Mouse (Mus musculus) C2C12 (cell line): ENCODE measurements around the gene Hba-a2. TPM values are rescaled to one million over a fixed set of nuclear protein-coding genes. Genes with fewer than 3 reads are reported as not detected.

Source experiments
- H3K27me3 ChIP-seq: one replicate; pipeline ENCODE4 v1.6.1; 2011; ENCODE audit not compliant: control insufficient read depth, insufficient read depth, insufficient read length
- H3K36me3 ChIP-seq: one replicate; pipeline ENCODE4 v1.6.1; 2011; ENCODE audit not compliant: control insufficient read depth, insufficient read depth
- H3K4me3 ChIP-seq: one replicate; pipeline ENCODE4 v1.5.1; 2011; ENCODE audit warnings: mild to moderate bottlenecking, control low read depth; ENCODE audit not compliant: poor library complexity, insufficient read depth, severe bottlenecking
- H3K79me2 ChIP-seq: one replicate; pipeline ENCODE4 v1.6.1; 2011; ENCODE audit not compliant: control insufficient read depth, insufficient read depth
- H3K79me3 ChIP-seq: one replicate; pipeline ENCODE4 v1.6.1; 2011; ENCODE audit warnings: low read depth, control low read depth
- H3ac ChIP-seq: one replicate; pipeline ENCODE3; 2011; ENCODE audit warnings: low read depth; ENCODE audit not compliant: control insufficient read depth, insufficient read length
- CEBPB ChIP-seq: IDR thresholded peaks from one replicate; pipeline ENCODE4 v1.6.1; 2011; ENCODE audit warnings: low read depth, mild to moderate bottlenecking, control low read depth, moderate library complexity
- CTCF ChIP-seq: IDR thresholded peaks from one replicate; pipeline ENCODE4 v1.5.1; 2011; ENCODE audit not compliant: control insufficient read depth, insufficient read depth, insufficient read length
- FOSL1 ChIP-seq: IDR thresholded peaks from one replicate; pipeline ENCODE4 v1.8.0; 2011; ENCODE audit warnings: mild to moderate bottlenecking, low read length; ENCODE audit not compliant: poor library complexity, insufficient read depth, severe bottlenecking
- MAX ChIP-seq: IDR thresholded peaks from one replicate; pipeline ENCODE4 v1.6.1; 2011; ENCODE audit warnings: mild to moderate bottlenecking, control low read depth
- MYOD1 ChIP-seq: IDR thresholded peaks from one replicate; pipeline ENCODE4 v1.6.1; 2011; ENCODE audit warnings: low read depth; ENCODE audit not compliant: control insufficient read depth, insufficient read length
- MYOG ChIP-seq: IDR thresholded peaks from one replicate; pipeline ENCODE4 v1.6.1; 2011; ENCODE audit not compliant: control insufficient read depth, insufficient read length; ENCODE audit errors: extremely low read depth
- USF1 ChIP-seq: IDR thresholded peaks from one replicate; pipeline ENCODE4 v1.6.1; 2011; ENCODE audit warnings: low read depth, mild to moderate bottlenecking, control low read depth, moderate library complexity
- polyA plus RNA-seq: library from polyadenylated mRNA; unstranded; fragments of >200 nt; fragmentation: generic; extraction: Trizol; gene quantifications from one replicate; pipeline ENCODE4 v1.2.1, GENCODE M21; 2012; ENCODE audit warnings: missing spikeins

Gene Hba-a2
- polyA plus RNA-seq, 1 experiment, result not detected

- peaks cover 49% of the 10 kb centered on the region for H3K36me3 ChIP-seq
- no peak for TF ChIP-seq MYOG
- no peak for TF ChIP-seq CTCF
- TF ChIP-seq FOSL1, result no peak
- TF ChIP-seq MYOD1, result no peak
- TF ChIP-seq USF1, result no peak
- no peak for TF ChIP-seq CEBPB
- H3K79me2 ChIP-seq, result peaks cover 31% of the 10 kb centered on the region
- H3ac ChIP-seq, result no peak overlapping the region
- peaks cover 1% of the 10 kb centered on the region for H3K79me3 ChIP-seq
- H3K4me3 ChIP-seq, result no peak overlapping the region
- H3K27me3 ChIP-seq, result no peaks in the 10 kb centered on the region
These were observed 39.7 kb upstream of the Hba-a2 start for GRCm38 (mm10) chr11:32256566-32256965.

GRCm38 (mm10) chr11:32262674-32263415 lies 33.4 kb upstream of the Hba-a2 start:
- Histone ChIP-seq H3K27me3 (no peaks in the 10 kb centered on the region), H3K79me3 (peaks cover 19% of the 10 kb centered on the region), H3K4me3 (no peak overlapping the region), H3ac (no peak overlapping the region), H3K79me2 (peaks cover 63% of the 10 kb centered on the region), H3K36me3 (peaks cover 23% of the 10 kb centered on the region)
- TF ChIP-seq MYOG (no peak), FOSL1 (peak; percentile 22)

DNA sequence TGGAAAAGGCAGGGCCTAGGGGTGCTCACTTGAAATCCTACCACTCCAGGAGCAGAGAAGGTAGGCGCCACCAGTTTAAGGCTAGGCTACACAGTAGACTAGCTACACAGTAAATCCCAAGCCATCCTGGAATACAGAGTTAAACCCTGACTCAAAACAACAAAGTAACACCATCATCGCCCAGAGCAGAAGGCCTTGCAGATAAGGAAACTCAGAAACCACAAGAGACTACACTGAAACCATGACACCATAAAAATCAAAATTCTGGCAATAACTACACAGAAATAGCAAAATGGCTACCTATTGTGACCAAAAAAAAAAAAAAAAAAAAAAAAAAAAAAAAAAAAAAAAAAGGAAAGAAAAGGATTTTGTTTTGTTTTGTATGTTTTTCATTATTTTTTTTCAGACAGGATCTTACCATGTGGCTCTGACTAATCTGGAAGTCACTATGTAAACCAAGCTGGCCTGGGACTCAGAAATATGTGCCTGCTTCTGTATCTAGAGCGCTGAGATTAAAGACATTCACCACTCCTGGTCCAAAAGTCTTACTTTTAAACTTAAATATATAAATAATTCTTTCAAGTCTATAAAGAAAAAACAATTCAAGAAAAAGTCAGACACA lies 31.1 kb upstream of the Hba-a2 start:
- peaks cover 52% of the 10 kb centered on the region for H3K79me2 ChIP-seq
- H3K27me3 ChIP-seq, result no peaks in the 10 kb centered on the region
- H3K79me3 ChIP-seq, result peaks cover 19% of the 10 kb centered on the region
- H3K36me3 ChIP-seq, result peaks cover 16% of the 10 kb centered on the region
- H3ac ChIP-seq, result no peak overlapping the region
- no peak overlapping the region for H3K4me3 ChIP-seq
- TF ChIP-seq CTCF (no peak), USF1 (peak; percentile 14), MYOD1 (no peak), CEBPB (no peak), FOSL1 (peak; percentile 38)

DNA sequence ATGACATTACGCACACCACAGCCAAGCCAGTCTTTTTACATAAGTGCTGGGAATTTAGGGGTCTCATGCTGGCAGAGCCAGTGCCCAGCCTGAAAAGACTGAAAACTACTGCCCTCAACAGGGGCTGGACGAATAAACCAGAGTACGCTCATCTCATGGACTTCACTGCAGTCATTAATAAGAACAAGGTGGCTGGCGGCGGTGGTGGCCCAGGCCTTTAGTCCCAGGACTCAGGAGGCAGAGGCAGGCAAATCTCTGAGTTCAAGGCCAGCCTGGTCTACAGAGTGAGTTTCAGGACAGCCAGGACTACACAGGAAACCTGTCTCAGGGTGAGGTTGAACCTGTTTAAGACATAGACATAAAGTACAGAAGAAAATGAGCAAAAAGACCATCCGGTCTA lies 30.1 kb upstream of the Hba-a2 start:
- H3K79me3 ChIP-seq, result peaks cover 17% of the 10 kb centered on the region
- H3K27me3 ChIP-seq, result no peaks in the 10 kb centered on the region
- peak overlapping the region; percentile 4 for H3ac ChIP-seq
- H3K79me2 ChIP-seq, result peaks cover 43% of the 10 kb centered on the region
- no peak for TF ChIP-seq USF1
- TF ChIP-seq CEBPB, result no peak
- no peak for TF ChIP-seq MYOG
- no peak for TF ChIP-seq MYOD1
- no peak for TF ChIP-seq FOSL1
- no peak for TF ChIP-seq MAX
- no peak for TF ChIP-seq CTCF
- peaks cover 6% of the 10 kb centered on the region for H3K36me3 ChIP-seq
- no peak overlapping the region for H3K4me3 ChIP-seq

- peaks cover 38% of the 10 kb centered on the region for H3K79me2 ChIP-seq
- H3K4me3 ChIP-seq, result peak overlapping the region; percentile 78
- no peak for TF ChIP-seq CTCF
- no peak for TF ChIP-seq FOSL1
- no peak for TF ChIP-seq MYOG
- no peak for TF ChIP-seq USF1
- TF ChIP-seq CEBPB, result no peak
- TF ChIP-seq MYOD1, result no peak
- TF ChIP-seq MAX, result no peak
- H3K27me3 ChIP-seq, result no peaks in the 10 kb centered on the region
- peak overlapping the region; percentile 95 for H3ac ChIP-seq
- H3K36me3 ChIP-seq, result peaks cover under 1% of the 10 kb centered on the region
- peaks cover 17% of the 10 kb centered on the region for H3K79me3 ChIP-seq
These were observed 29.5 kb upstream of the Hba-a2 start for GRCm38 (mm10) chr11:32266776-32267175.
